Mouse (Mus musculus): Measurements from ENCODE around the gene Pdzd7.

Pdzd7 gene

DNA sequence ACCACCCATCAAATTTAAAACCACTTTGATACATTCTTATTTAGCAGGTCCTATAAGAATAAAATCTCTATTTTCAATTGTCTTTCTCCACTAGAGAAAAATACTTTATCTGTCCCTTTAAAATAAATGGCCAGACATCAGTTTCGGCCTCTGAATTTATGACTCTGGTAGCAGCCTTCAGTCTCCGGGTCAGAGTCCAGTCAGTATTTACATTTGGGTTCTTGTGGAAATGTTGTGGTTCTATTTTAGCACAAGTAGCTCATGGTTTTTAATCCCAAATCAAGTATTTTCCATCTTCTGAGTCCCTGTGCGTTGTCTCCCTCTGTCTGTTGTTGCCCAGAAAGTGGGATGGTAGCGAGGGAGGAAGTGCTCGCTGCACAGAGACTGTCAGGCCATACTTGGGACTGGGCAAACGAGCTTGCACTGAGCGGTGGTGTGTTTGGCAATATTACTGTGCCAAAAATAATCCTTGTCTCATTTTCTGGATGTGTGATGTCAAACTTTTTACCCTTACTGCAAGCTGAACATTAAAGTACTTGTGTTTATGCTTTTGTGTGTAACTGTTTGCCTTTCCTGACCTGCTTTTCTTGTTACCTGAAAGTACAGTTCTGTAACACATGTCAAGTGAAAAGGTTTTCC is 62.9 kb downstream of the Pdzd7 start:
- no peak for DNase-seq

DNA sequence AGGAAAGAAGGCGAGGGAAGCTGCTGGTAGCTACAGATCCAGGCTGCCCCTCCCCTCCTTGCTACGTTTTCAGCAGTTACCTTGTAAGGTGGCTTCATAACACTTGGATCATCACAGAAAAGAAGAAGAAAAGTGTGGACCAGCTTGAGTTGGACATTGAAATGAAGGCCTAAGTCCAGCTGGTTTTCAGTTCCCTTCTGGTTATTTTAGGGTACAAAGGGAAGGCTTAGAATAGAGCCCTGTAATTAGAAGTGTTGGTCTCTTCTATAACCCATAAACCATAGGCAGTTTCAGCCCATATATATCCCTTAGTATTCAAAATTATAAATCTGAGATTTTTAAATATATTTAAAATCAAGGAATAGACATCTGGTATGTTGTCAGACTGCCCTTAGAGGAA is 64.7 kb downstream of the Pdzd7 start:
- no peak for DNase-seq

DNA sequence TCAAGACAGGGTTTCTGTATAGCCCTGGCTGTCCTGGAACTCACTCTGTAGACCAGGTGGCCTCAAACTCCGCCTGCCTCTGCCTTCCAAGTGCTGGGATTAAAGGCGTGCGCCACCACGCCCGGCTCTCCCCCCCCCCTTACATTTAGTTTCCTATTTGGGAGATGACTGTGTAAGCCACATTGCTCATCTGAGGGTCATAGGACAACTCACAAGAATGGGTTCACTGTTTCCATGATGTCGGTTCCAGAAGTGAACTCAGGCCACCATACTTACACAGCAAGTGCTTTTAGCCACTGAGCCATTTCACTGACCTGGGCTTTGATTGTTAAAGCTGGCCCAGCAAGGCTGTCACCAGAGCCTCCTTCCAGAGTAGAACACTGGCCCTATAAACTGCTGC is 68.4 kb downstream of the Pdzd7 start:
- DNase-seq = no peak

All from liver (tissue).